24 mouse cellular contexts compared by ENCODE assay signal in the genomic region with DNA sequence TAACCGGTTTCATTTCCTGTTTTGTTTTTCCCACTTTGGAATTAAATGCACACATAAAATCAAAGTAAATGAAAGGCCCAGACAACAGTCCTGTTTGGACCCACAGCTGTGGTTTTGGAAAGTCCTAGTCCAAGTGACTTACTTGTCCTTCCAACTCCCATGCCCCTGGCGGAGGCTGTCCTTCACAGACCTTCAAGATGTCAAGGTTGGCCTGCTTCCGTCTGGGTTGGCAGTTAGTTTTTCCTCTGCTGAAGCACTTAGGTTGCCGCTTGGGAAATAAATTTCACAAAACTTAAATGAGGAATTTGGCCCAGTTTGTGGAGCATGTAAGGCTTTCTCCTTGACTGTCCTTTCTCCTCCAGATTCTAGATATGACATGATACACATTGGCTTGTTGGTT. TPM values are rescaled to one million over a fixed set of nuclear protein-coding genes. Genes with fewer than 3 reads are reported as not detected.
A peak's percentile ranks its signal among the peaks of the same experiment; 100 is the strongest.
DNase-seq lines count a peak whose midpoint lies in the region; ATAC-seq and TF ChIP-seq lines count a peak whose summit lies in the region.
"Had no signal": no experiment of that assay in that cellular context is flagged by ENCODE, and none has a peak within 500 bp of the region (broad histone marks: within the 10 kb centered on the region; RNA-seq: fewer than 3 reads in every experiment).

No protein-coding gene starts in this region.

- H3K36me3 ChIP-seq in kidney, embryonic 16.5 days (ENCODE audit: insufficient read depth, low read length): no peaks in the 10 kb centered on the region
- H3K36me3 ChIP-seq in midbrain, embryonic 16.5 days (ENCODE audit: control insufficient read depth, insufficient read depth, low read length): no peaks in the 10 kb centered on the region
- H3K36me3 ChIP-seq: embryonic facial prominence, embryonic 10.5 days; forebrain, embryonic 10.5 days; liver, embryonic 13.5 days; neural tube, embryonic 15.5 days had no signal

- H3K4me1 ChIP-seq in kidney, embryonic 16.5 days (ENCODE audit: insufficient read depth, low read length): no peaks in the 10 kb centered on the region
- peaks cover 31% of the 10 kb centered on the region for H3K4me1 ChIP-seq in bone marrow macrophage, adult 2 months (ENCODE audit: control insufficient read depth, insufficient read depth, low read length)
- H3K4me1 ChIP-seq in midbrain, embryonic 16.5 days (ENCODE audit: control insufficient read depth, insufficient read depth, low read length): no peaks in the 10 kb centered on the region
- H3K4me1 ChIP-seq: embryonic facial prominence, embryonic 10.5 days; forebrain, embryonic 10.5 days; liver, embryonic 13.5 days; neural tube, embryonic 15.5 days had no signal

- no peak overlapping the region for H3K4me3 ChIP-seq in kidney, embryonic 16.5 days (ENCODE audit: low read length)
- H3K4me3 ChIP-seq in bone marrow macrophage, adult 2 months (ENCODE audit: insufficient read depth, low read length): no peak overlapping the region
- H3K4me3 ChIP-seq in midbrain, embryonic 16.5 days (ENCODE audit: low read depth, low read length): no peak overlapping the region
- H3K4me3 ChIP-seq: embryonic facial prominence, embryonic 10.5 days; forebrain, embryonic 10.5 days; liver, embryonic 13.5 days; neural tube, embryonic 15.5 days had no signal

- H3K27ac ChIP-seq in kidney, embryonic 16.5 days (ENCODE audit: low read length): no peak overlapping the region
- H3K27ac ChIP-seq in bone marrow macrophage, adult 2 months (ENCODE audit: insufficient read depth, low read depth, low read length): peak overlapping the region; percentile 53
- H3K27ac ChIP-seq in midbrain, embryonic 16.5 days (ENCODE audit: low read length): no peak overlapping the region
- H3K27ac ChIP-seq: embryonic facial prominence, embryonic 10.5 days; forebrain, embryonic 10.5 days; hindbrain, embryonic 14.5 days; liver, embryonic 13.5 days; neural tube, embryonic 15.5 days; stomach, postnatal 0 days had no signal

- TF ChIP-seq CTCF in bone marrow macrophage, adult 2 months (IDR thresholded peaks at IDR 0.05; ENCODE audit: low read depth, low read length): no peak

- 77% methylated on average over 4 of the region's 4 CpGs for WGBS in kidney, embryonic 16.5 days
- WGBS in midbrain, embryonic 16.5 days: 92% methylated on average over 4 of the region's 4 CpGs

- intact Hi-C loops in heart, postnatal 25 days (cut with DNase I): no loop called here

- peak; percentile 24 to 26 for DNase-seq in heart, adult 18-20 months
- no peak for DNase-seq in heart, postnatal 25 days (ENCODE audit: low spot score)
- peak; percentile 24 to 65 for DNase-seq in kidney, postnatal 25 days
- DNase-seq in frontal cortex, adult 2 months (ENCODE audit: extremely low spot score in 1 of 2, low spot score in 1 of 2): no peak
- DNase-seq: cerebellum, adult 11 months; cerebellum, adult 9-11 months; heart, postnatal 4 days; layer of hippocampus, adult 9-11 months; liver, embryonic 13.5 days; lung, adult 2 months; lung, postnatal 14 days; thymus, adult 2 months; thymus, postnatal 4 days had no signal

- no peak overlapping the region for H3K9ac ChIP-seq in kidney, embryonic 16.5 days (replicated peaks; ENCODE audit: low read length)
- no peak overlapping the region for H3K9ac ChIP-seq in midbrain, embryonic 16.5 days (ENCODE audit: low read depth, low read length)
- H3K9ac ChIP-seq: hindbrain, embryonic 14.5 days; liver, embryonic 13.5 days; neural tube, embryonic 15.5 days had no signal

- no peak for TF ChIP-seq POLR2A in bone marrow macrophage, adult 2 months (IDR thresholded peaks at IDR 0.05; ENCODE audit: borderline replicate concordance, low read depth, low read length)

- H3K9me3 ChIP-seq in kidney, embryonic 16.5 days (ENCODE audit: low read length): no peaks in the 10 kb centered on the region
- no peaks in the 10 kb centered on the region for H3K9me3 ChIP-seq in midbrain, embryonic 16.5 days (replicated peaks; ENCODE audit: control insufficient read depth, low read length, poor library complexity, severe bottlenecking)
- H3K9me3 ChIP-seq: embryonic facial prominence, embryonic 10.5 days; forebrain, embryonic 10.5 days; liver, embryonic 13.5 days; neural tube, embryonic 15.5 days had no signal

- ATAC-seq in kidney, embryonic 16.5 days (ENCODE audit: low FRiP score, low TSS enrichment): no peak
- ATAC-seq in midbrain, embryonic 16.5 days: no peak
- ATAC-seq: forebrain, embryonic 16.5 days; inflammation-experienced regulatory T-cells, adult 6 months had no signal

- no peak overlapping the region for H3K4me2 ChIP-seq in kidney, embryonic 16.5 days (replicated peaks; ENCODE audit: low read depth, low read length)
- no peak overlapping the region for H3K4me2 ChIP-seq in midbrain, embryonic 16.5 days (ENCODE audit: low read length)
- H3K4me2 ChIP-seq: hindbrain, embryonic 14.5 days; liver, embryonic 13.5 days; midbrain, embryonic 11.5 days; neural tube, embryonic 15.5 days had no signal

- no peaks in the 10 kb centered on the region for H3K27me3 ChIP-seq in kidney, embryonic 16.5 days (ENCODE audit: insufficient read depth, low read length)
- H3K27me3 ChIP-seq in midbrain, embryonic 16.5 days (ENCODE audit: control insufficient read depth, insufficient read depth, low read depth, low read length): no peaks in the 10 kb centered on the region
- H3K27me3 ChIP-seq: liver, embryonic 13.5 days; neural tube, embryonic 15.5 days had no signal

RNA-seq across cellular contexts. Expression of a gene that starts 24.3 kb away (rescaled TPM):
- total RNA-seq in heart, adult 18-20 months (2021): 10 to 100 TPM; 29.0 to 37.8 TPM
- total RNA-seq in heart, postnatal 25 days (2021): 10 to 100 TPM; 34.8 to 35.5 TPM
- 207 and 217 TPM in 2 replicates for polyA plus RNA-seq in kidney, embryonic 16.5 days (2015; fragmentation: Nextera tagmentation; extraction: Ambion mirVana)
- 665 and 747 TPM in 2 replicates for polyA plus RNA-seq in bone marrow macrophage, adult 2 months (2012; ENCODE audit: insufficient read depth, insufficient read length, missing spikeins)
- polyA plus RNA-seq in midbrain, embryonic 16.5 days (2015; fragmentation: Nextera tagmentation; extraction: Ambion mirVana): 79.4 and 80.4 TPM in 2 replicates
- polyA plus RNA-seq in frontal cortex, adult 2 months (2012; rRNA removed): 99.6 and 107 TPM in 2 replicates

Comparison
In these comparisons a context has a peak if more than half of its experiments do, and no peak if none do; other contexts are left out.
1. DNase-seq: peak in heart, adult 18-20 months (2 of 2) and kidney, postnatal 25 days (2 of 2); none in heart, postnatal 25 days (single experiment) and frontal cortex, adult 2 months (0 of 2).